Mouse (Mus musculus) E14TG2a.4 (cell line): Measurements from ENCODE around the gene Tcp10a.
"Not testable (repeated sequence)": the region's sequence is repeated elsewhere in the genome, so short reads cannot be mapped to it uniquely, and the experiment has no call there.

ENCODE experiments used
- H3K27me3 ChIP-seq: 2 replicates; pipeline ENCODE4 v1.6.1; 2014; ENCODE audit warnings: low read length, control low read depth; ENCODE audit not compliant: insufficient read depth
- H3K36me3 ChIP-seq: 2 replicates; pipeline ENCODE4 v1.6.1; 2014; ENCODE audit warnings: low read length, control low read depth; ENCODE audit not compliant: insufficient read depth
- H3K4me1 ChIP-seq: replicated peaks from 2 replicates; pipeline ENCODE4 v1.6.1; 2014; ENCODE audit warnings: low read depth, low read length, control low read depth
- H3K4me3 ChIP-seq: replicated peaks from 2 replicates; pipeline ENCODE4 v1.5.1; 2014; ENCODE audit warnings: mild to moderate bottlenecking, low read length
- H3K9me3 ChIP-seq: 2 replicates; pipeline ENCODE4 v1.6.1; 2014; ENCODE audit warnings: low read length, control low read depth

Gene Tcp10a

DNA sequence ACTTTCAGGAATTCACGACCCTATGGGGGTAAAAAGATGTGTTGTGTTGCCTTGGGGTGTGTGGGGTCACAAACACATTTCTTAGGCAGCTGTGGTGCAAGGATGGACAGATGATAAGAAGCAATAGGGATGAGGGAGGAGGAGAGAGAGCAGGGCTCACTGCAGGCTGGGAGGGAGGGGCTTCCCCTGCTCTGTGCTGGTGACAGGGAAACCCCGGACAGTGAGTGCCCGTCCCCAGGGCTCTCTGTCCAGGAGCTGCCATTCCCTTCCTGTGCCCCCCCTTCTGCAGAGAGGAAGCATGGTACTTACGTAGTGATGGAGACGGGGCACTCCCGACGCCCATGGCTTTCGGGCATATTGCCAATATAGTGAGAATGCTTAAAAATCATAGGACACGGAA, 12.9 kb downstream of the Tcp10a start:
- not testable (repeated sequence) for H3K4me3 ChIP-seq, H3K4me1 ChIP-seq, H3K36me3 ChIP-seq, H3K27me3 ChIP-seq, H3K9me3 ChIP-seq

DNA sequence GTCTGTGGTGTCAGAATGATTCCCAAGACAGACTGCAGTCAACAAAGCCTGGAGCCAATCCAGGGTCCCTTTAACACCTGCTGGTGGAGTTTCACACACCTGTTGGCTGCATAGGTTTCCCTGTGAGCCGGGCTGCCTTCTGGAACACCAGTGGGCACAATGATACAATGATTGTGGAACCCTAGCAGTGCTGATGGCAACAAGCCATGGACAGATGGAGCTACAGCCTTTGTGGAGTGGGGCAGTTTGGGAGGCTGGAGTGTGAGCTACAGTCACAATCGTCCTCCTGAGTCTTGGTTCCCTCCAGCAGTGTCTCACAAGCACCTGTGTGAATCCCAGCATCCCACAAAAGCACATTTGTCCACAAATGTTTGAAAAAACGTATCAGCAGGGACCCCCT, 24.3 kb downstream of the Tcp10a start:
- not testable (repeated sequence) for H3K4me1 ChIP-seq, H3K4me3 ChIP-seq, H3K36me3 ChIP-seq, H3K9me3 ChIP-seq, H3K27me3 ChIP-seq

DNA sequence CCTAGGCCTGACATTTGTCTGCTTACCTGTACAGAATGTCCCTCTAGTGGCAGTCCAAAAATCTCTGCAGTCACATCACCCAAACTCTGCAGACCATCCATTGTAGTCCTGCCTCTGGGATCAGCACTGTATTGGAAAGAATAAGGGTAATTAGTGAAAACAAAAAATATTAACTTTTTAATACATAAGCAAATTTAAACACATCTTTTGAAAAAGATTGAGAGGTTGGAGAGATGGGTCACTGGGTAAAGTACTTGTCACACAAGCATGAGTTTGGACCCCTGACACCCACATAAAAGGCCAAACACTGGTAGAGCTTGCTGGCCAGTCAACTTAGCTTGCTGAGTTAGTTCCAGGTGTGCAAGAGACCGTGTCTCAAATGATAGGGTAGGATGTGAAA, 28.1 kb downstream of the Tcp10a start, which contains the start of gene Ttll2:
Gene Ttll2 (minus strand): TSS at position 101 of the 400 bp plus-strand sequence.
- H3K4me3 ChIP-seq, H3K27me3 ChIP-seq, H3K9me3 ChIP-seq, H3K4me1 ChIP-seq, H3K36me3 ChIP-seq: not testable (repeated sequence)

DNA sequence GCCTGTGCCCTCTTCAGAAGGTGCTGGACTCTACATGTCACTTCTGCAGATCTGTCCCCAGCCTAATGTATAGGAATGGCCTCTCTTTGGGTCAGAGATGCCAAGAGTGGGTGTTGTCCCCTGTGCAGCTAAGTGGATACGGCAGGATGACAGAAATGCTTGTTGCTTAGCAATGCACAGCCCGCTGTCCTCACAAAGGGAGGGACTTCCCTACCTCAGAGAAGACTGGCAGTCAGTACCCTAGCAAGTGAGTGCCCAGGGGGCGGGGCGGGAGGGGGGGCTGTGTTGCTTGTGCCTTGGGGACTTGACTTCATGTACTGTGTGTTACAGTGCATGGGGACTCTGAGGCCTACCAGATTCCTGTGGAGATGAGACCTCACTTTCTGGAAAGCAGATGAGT, 35.4 kb downstream of the Tcp10a start:
- H3K27me3 ChIP-seq, H3K36me3 ChIP-seq, H3K4me1 ChIP-seq, H3K9me3 ChIP-seq, H3K4me3 ChIP-seq: not testable (repeated sequence)

DNA sequence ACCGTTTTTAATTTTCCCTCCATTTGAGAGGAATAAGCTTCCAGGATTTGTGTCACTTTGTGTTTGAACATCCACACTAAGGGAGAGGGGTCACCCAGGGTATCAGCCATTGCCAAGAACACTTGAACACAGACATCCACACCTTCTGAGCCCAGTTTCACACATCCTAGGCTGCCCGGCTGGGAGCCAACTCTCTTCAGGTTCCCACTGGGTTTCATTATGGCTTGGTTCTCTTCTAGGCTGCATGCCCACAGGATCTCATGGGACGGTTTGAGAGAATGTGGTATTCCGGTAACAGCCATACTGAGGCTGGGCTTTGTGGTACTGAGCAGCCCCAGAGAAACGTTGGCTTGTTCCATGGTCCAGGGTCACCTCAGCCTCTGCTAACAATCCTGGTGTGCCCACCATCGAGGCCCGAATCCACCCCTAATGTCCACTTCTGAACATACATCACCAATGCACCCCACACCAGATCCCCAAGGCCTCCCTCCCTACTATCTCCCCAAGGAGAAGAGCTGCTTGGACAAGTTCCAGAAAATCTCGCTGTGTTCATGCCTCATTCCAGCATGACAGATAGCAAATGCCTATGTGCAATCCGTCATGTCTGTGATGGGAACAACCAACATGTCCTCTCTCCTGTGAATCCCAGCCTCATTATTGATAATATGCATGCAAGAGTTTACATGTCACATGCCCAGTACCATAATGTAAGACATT, 36.5 kb downstream of the Tcp10a start:
- not testable (repeated sequence) for H3K4me1 ChIP-seq, H3K27me3 ChIP-seq, H3K36me3 ChIP-seq, H3K9me3 ChIP-seq, H3K4me3 ChIP-seq

DNA sequence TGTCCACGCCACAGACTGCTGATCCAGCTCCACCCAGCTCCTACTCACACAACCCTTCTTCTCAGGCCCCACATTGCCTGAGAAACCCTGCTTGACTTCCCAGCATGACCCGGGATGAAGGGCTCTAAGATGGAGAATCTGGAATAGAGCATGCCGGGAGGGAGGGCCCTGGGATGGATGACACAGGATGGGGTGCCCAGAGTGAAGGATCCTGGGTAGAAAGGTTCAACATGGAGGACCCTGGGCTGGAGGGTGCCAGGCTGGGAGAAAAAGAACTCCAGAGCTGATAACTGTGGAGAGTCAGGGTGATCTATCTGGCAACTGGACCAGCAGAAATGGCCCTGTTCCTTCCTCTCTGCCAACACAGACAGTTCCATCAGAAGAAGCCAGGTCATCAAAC, 41.2 kb downstream of the Tcp10a start:
- H3K4me3 ChIP-seq, H3K4me1 ChIP-seq, H3K9me3 ChIP-seq, H3K36me3 ChIP-seq, H3K27me3 ChIP-seq: not testable (repeated sequence)

DNA sequence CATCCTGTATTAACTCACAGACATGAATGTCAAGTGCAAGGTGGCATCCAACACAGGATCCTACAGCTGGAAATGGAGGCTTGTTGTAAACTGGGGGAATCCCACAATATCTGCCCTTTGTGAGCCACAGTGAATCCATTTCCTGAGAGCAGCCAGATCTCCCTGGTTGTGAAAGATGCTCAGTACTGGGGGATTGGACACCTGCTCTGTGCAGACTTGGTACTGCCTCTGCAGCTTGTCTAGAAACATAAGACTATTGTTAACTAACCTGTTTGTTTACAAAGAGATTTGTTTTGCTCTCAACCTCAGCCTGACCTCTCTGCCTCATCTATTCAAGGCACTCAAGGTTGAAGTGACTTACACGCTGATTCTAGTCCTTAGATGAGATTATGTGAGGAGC, 41.8 kb downstream of the Tcp10a start:
- H3K36me3 ChIP-seq, H3K27me3 ChIP-seq, H3K4me1 ChIP-seq, H3K9me3 ChIP-seq, H3K4me3 ChIP-seq: not testable (repeated sequence)

DNA sequence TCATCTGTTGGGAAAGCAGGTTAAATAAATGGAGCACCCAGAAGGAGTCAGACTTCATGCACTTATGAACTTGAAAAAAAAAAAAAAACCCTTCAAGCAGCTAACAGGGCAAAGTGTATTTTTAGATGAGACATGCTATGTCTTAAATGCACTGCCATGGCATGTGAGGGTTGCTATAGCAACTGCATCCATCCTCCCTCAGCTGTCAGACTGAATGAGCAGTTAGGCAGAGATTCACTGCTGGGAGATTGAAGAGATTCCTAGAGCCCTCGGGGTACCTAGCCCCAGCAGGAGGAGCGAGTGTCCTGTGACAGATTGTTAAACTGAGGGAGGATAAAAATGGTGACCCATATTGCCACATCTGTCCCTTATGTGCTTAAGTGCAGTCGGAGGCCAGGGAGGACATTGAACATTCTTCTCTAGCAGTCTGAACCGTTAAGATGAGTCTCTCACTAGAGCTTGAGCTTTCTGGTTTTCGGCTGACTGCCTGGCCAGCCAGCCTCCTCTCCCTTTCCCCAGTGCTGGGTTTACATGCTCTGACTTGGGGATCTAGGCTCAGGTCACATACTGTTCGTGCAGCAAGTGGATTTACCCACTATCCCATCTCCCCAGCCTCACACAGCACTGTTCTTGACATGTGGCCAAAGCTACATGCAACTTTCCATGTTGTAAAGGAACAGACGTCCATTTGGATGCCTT, 42.4 kb downstream of the Tcp10a start:
- not testable (repeated sequence) for H3K4me1 ChIP-seq, H3K27me3 ChIP-seq, H3K4me3 ChIP-seq, H3K9me3 ChIP-seq, H3K36me3 ChIP-seq

DNA sequence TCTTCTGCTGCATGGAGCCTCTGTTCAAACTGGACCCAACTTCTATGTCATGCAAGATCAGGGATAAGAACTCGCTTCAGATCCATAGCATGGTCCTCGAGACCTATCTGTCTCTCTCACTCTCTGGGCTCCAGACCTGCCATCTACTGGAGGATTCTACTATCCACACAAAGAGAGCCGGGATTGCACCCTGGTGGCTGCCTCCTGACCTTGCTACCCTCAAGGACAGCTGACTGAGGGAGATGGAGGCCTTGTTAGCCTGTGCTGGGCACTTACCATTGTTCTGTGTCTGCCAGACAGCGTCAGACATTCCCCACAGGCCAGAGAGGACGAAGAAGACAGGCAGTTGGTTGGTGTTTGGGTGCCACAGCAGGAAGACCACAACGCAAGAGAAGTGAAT, 45.0 kb downstream of the Tcp10a start:
- not testable (repeated sequence) for H3K4me3 ChIP-seq, H3K36me3 ChIP-seq, H3K27me3 ChIP-seq, H3K9me3 ChIP-seq, H3K4me1 ChIP-seq

DNA sequence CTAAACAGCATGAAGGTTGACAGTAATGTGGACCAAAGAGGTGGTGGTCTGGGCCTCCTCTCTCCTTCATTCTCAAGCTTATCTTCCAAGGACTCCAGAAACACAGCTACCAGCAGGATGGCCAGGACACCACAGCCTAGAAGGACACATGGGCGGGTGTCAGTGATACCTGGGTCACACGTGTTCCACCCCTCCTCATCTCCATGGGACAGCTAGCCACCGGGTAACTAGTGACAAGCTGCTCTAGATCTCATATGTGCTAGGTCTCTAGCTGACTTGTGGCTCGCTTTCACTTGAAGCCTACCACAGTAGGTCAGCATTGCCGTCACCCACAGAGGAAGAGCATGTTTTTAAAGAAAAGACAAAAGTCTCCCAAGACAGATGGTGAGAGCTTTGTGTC, 47.4 kb downstream of the Tcp10a start, which contains the start of gene Gm49630:
Gene Gm49630 (minus strand): TSS at position 101 of the 400 bp plus-strand sequence.
- H3K36me3 ChIP-seq, H3K27me3 ChIP-seq, H3K4me1 ChIP-seq, H3K4me3 ChIP-seq, H3K9me3 ChIP-seq: not testable (repeated sequence)

DNA sequence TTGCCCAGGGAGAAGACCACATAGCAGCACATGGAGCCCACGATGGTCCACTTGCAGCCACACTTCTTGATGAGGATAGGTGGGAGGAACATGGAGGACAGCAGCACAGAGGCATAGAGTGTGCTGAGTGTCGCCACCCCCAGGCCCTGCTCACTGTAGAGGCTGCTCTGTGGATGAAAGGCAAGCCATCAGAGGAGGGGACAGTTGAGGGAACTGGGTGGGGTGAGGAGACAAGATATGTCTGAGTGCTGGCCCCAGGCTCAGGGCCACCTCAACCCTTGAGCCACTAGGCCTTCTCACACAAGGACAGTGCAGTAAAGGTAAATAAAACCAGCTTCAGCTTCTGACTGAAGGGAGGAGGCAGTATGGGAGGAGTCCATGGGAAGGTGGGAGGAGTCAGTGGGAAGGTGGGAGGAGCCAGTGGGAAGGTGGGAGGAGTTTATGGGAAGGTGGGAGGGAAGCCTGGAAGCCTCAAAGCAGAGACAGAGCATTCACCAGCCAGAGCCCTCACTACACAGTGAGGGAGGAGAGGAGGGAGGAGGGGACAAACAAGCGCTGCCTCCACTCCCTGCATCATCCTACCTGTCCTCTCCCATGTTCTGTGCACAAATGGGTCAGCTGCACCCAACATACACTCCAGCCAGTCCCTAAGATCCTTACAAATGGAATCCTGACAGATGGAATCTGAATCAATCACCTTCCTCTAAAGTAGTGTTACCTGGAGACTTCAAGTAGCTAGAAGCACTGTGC, 52.7 kb downstream of the Tcp10a start:
- not testable (repeated sequence) for H3K4me3 ChIP-seq, H3K9me3 ChIP-seq, H3K4me1 ChIP-seq, H3K27me3 ChIP-seq, H3K36me3 ChIP-seq

DNA sequence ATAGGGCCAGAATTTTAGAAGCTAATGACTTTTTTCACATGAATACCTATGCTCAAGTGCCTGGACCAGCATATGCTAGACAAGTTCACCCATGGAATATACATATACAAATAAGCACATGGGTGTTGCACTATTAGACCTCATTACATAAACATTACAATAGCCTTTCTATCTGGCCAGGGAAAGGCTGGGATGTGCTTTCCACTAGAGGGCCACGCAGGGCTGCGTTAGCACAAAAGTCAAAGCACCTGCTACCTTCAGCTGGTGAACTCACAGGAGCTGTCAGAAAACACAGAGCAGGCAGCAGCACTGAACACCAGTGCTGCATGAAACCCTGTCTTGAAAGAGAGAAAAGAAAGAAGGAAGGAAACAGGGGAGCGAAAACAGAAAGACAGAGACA, 53.5 kb downstream of the Tcp10a start:
- H3K9me3 ChIP-seq, H3K27me3 ChIP-seq, H3K4me3 ChIP-seq, H3K4me1 ChIP-seq, H3K36me3 ChIP-seq: not testable (repeated sequence)

DNA sequence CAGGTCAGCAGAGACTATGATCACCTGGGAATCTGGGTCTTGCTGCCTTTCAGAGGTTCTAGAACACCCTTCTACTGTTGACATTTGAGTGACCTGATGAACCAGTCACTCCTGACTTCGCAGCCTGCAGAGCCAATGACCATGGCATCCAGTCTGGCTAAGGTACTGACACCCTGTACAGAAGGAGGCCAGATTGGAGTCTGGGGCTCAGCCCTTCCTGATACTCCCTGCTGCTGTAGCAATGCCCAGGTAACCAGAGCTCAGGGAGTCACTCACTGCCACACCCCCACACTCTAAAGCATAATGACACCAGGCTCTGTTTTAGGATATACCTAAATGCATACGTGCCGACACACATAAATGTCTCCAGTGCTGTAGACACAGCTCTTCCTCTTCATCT, 58.3 kb downstream of the Tcp10a start:
- H3K36me3 ChIP-seq, H3K4me3 ChIP-seq, H3K27me3 ChIP-seq, H3K9me3 ChIP-seq, H3K4me1 ChIP-seq: not testable (repeated sequence)
